Mouse (Mus musculus) left cerebral cortex, adult 18-20 months (tissue): ENCODE results near the gene Gm4301. TPM values are rescaled to one million over a fixed set of nuclear protein-coding genes. Genes with fewer than 3 reads are reported as not detected.
"Not testable (repeated sequence)": the region's sequence is repeated elsewhere in the genome, so short reads cannot be mapped to it uniquely, and the experiment has no call there.

Experiments
- DNase-seq, 2 experiments: peaks; one replicate each; pipeline ENCODE4 v3.0.0; 2021 to 2022; ENCODE audit warnings: low spot score in 2 of 2, mixed read lengths in 1 of 2
- long read RNA-seq, 2 experiments: library from polyadenylated mRNA; stranded (forward); transcript quantifications; one replicate each; pipeline ENCODE4 v2.0.0; 2021
- total RNA-seq, 2 experiments: library from RNA; stranded (reverse); gene quantifications; 2 replicates each; pipeline ENCODE4 v1.2.3; 2021

Gene Gm4301
- not detected for total RNA-seq
- long read RNA-seq, experiment 1 = 0 reads
- long read RNA-seq, experiment 2 = 0 reads

- DNase-seq = not testable (repeated sequence)
These were observed at the start of gene Gm4301 for GRCm38 (mm10) chr10:100335376-100335775. Gene Gm4301, plus strand, starts transcription at chr10:100335676.

GRCm38 (mm10) chr10:100296105-100296504 is 39.4 kb upstream of the Gm4301 start:
- no peak for DNase-seq

- not testable (repeated sequence) for DNase-seq
These were observed 35.4 kb upstream of the Gm4301 start for GRCm38 (mm10) chr10:100300106-100300505.

DNA sequence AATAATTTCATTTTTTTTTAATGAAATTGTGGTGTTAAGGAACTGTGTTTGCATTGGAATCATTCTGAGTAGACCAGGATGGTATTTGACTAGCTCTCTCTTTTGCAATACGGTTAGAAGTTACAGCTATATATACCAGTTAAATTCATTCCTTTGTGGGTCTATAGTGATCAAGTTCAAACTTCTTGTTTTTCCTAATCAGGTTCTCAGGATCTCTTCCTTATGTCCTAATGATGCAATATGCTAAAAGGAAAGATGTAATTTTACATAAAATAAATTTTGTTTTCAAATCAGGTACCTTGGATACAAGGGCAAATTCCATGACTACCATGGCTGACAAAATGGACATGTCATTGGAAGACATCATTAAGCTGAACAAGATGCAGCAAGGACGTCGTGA is 5.1 kb downstream of the Gm4301 start, which contains the start of gene Gm4302:
Gene Gm4302, plus strand, starts transcription at position 301 of the 400 bp plus-strand sequence.
- not testable (repeated sequence) for DNase-seq

GRCm38 (mm10) chr10:100345672-100346071 is 10.2 kb downstream of the Gm4301 start, which contains the start of gene Gm4303:
Gene Gm4303, plus strand, starts transcription at chr10:100345972.
- DNase-seq = not testable (repeated sequence)

DNA sequence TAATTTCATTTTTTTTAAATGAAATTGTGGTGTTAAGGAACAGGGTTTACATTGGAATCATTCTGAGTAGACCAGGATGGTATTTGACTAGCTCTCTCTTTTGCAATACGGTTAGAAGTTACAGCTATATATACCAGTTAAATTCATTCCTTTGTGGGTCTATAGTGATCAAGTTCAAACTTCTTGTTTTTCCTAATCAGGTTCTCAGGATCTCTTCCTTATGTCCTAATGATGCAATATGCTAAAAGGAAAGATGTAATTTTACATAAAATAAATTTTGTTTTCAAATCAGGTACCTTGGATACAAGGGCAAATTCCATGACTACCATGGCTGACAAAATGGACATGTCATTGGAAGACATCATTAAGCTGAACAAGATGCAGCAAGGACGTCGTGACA is 15.3 kb downstream of the Gm4301 start, which contains the start of gene Gm4305:
Gene Gm4305, plus strand, starts transcription at position 301 of the 400 bp plus-strand sequence.
- not testable (repeated sequence) for DNase-seq

- peak; percentile 2 to 3 for DNase-seq
These were observed 21.4 kb downstream of the Gm4301 start for GRCm38 (mm10) chr10:100356841-100357240.

DNA sequence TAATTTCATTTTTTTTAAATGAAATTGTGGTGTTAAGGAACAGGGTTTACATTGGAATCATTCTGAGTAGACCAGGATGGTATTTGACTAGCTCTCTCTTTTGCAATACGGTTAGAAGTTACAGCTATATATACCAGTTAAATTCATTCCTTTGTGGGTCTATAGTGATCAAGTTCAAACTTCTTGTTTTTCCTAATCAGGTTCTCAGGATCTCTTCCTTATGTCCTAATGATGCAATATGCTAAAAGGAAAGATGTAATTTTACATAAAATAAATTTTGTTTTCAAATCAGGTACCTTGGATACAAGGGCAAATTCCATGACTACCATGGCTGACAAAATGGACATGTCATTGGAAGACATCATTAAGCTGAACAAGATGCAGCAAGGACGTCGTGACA is 25.6 kb downstream of the Gm4301 start, which contains the start of gene Gm4307:
Gene Gm4307, plus strand, starts transcription at position 301 of the 400 bp plus-strand sequence.
- not testable (repeated sequence) for DNase-seq

- not testable (repeated sequence) for DNase-seq
These were observed 47.0 kb downstream of the Gm4301 start, which contains the start of gene Gm4312 for GRCm38 (mm10) chr10:100382460-100382859. Gene Gm4312, minus strand, starts transcription at chr10:100382560.

Other genes starting within 250 kb of the Gm4301 start
- gene Gm4302, start 5.2 kb downstream of the Gm4301 start, total RNA-seq = not detected
- not detected for gene Gm4303, start 10.3 kb downstream of the Gm4301 start, total RNA-seq
- not detected for gene Gm4305, start 15.4 kb downstream of the Gm4301 start, total RNA-seq
- not detected for gene Gm4307, start 25.7 kb downstream of the Gm4301 start, total RNA-seq
- gene Gm4312, start 46.9 kb downstream of the Gm4301 start, total RNA-seq = not detected
- gene Tmtc3, start 151.7 kb downstream of the Gm4301 start, total RNA-seq = 10 to 100 TPM; 12.7 to 16.3 TPM
- gene Cep290, start 151.9 kb downstream of the Gm4301 start, total RNA-seq = 10 to 100 TPM; 15.2 to 17.2 TPM